Comparison of ENCODE assay signal across 8 mouse cellular contexts in the genomic region with DNA sequence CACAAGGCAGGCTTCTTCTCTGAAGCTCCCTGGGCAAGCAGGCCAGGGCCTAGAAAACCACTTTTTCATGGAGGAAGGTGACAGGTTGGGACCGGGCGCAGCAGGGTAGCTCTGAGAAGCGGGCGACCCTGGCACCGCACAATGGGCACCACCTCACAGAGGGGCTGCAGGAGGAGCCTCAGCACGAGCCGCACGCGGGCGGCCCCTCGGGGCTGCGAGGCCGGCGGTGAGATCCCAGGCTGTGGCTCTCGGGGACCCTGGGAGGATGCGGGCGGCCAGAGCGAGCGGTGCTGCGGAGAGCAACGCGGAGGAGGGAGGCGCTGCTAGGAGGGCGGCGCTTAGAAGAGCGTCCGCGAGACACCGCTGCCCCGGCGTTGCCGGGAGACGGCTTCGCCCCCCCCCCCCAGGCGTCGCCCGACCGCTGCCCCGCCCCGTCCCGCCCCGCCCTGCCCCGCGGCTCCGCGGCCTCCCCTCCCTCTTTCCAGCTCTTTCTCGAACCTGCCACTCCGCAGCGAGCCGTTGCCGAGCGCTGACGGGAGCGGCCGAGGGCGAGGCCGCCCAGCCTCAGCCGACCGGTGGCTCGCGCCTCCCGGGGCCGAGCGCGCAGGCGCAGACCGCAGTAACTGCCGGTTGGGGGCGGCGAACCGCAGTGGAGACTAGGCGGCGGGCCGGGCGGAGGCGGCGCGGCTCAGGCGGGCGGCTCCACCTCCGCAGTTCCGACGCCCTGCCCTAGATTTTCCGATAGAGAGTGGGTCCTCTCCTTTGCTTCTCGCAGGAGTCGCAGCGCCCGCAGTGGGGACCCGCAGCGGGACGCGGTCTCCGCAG. TPM values are rescaled to one million over a fixed set of nuclear protein-coding genes. Genes with fewer than 3 reads are reported as not detected.
DNase-seq lines count a peak whose midpoint lies in the region; ATAC-seq and TF ChIP-seq lines count a peak whose summit lies in the region.

No protein-coding gene starts in this region.

- no peaks in the 10 kb centered on the region; the same call in 1 of the 2 replicates for H3K27me3 ChIP-seq in ES-Bruce4 (ENCODE audit: control insufficient read depth, insufficient read depth, low read length, poor library complexity, severe bottlenecking)
- H3K27me3 ChIP-seq in forebrain, embryonic 12.5 days, result no peaks in the 10 kb centered on the region
- no peaks in the 10 kb centered on the region for H3K27me3 ChIP-seq in heart, postnatal 0 days (ENCODE audit: control insufficient read depth, insufficient read depth, low read length)
- H3K27me3 ChIP-seq in liver, embryonic 15.5 days, result peaks cover 3% of the 10 kb centered on the region; the same call in 1 of the 2 replicates
- no peaks in the 10 kb centered on the region for H3K27me3 ChIP-seq in neural tube, embryonic 11.5 days (ENCODE audit: control insufficient read depth, insufficient read depth, low read length)
- H3K27me3 ChIP-seq in stomach, embryonic 16.5 days (ENCODE audit: control insufficient read depth, insufficient read depth, low read length), result no peaks in the 10 kb centered on the region

- DNase-seq in c-Kit-positive CD71-positive TER-119-positive erythroid progenitor cells, embryonic 14.5 days (ENCODE audit: low spot score), result peak; percentile 85
- peak; percentile 84 for DNase-seq in heart, postnatal 0 days (ENCODE audit: low spot score)
- peak; percentile 92 to 95 for DNase-seq in kidney, postnatal 4 days
- peak; percentile 94 for DNase-seq in neural tube, embryonic 11.5 days (ENCODE audit: low spot score)

- no peaks in the 10 kb centered on the region for H3K4me1 ChIP-seq in ES-Bruce4 (ENCODE audit: control insufficient read depth, insufficient read depth, low read length)
- H3K4me1 ChIP-seq in forebrain, embryonic 12.5 days, result peaks cover 17% of the 10 kb centered on the region
- peaks cover 14% of the 10 kb centered on the region for H3K4me1 ChIP-seq in heart, postnatal 0 days (ENCODE audit: control insufficient read depth, insufficient read depth)
- peaks cover 21% of the 10 kb centered on the region for H3K4me1 ChIP-seq in liver, embryonic 15.5 days (replicated peaks)
- H3K4me1 ChIP-seq in neural tube, embryonic 11.5 days (ENCODE audit: control insufficient read depth, insufficient read depth, low read length), result peaks cover 4% of the 10 kb centered on the region; the same call in 1 of the 2 replicates
- peaks cover 12% of the 10 kb centered on the region; the same call in 1 of the 2 replicates for H3K4me1 ChIP-seq in stomach, embryonic 16.5 days (ENCODE audit: control insufficient read depth, insufficient read depth, low read length)

- ATAC-seq in forebrain, embryonic 12.5 days (ENCODE audit: low FRiP score), result peak; percentile 96
- peak; percentile 93 for ATAC-seq in heart, postnatal 0 days (ENCODE audit: insufficient read depth, low read depth)
- ATAC-seq in liver, embryonic 15.5 days (ENCODE audit: insufficient read depth), result peak; percentile 94
- peak; percentile 94 for ATAC-seq in neural tube, embryonic 11.5 days (ENCODE audit: insufficient read depth, low FRiP score, low TSS enrichment)
- ATAC-seq in stomach, embryonic 16.5 days (ENCODE audit: insufficient read depth, low FRiP score), result peak; percentile 97

- H3K9me3 ChIP-seq in ES-Bruce4 (replicated peaks; ENCODE audit: control insufficient read depth, insufficient read depth, low read length, poor library complexity, severe bottlenecking), result no peaks in the 10 kb centered on the region
- no peaks in the 10 kb centered on the region for H3K9me3 ChIP-seq in forebrain, embryonic 12.5 days
- no peaks in the 10 kb centered on the region for H3K9me3 ChIP-seq in heart, postnatal 0 days (replicated peaks; ENCODE audit: control insufficient read depth, low read length)
- no peaks in the 10 kb centered on the region for H3K9me3 ChIP-seq in liver, embryonic 15.5 days (replicated peaks)
- no peaks in the 10 kb centered on the region for H3K9me3 ChIP-seq in neural tube, embryonic 11.5 days (ENCODE audit: control insufficient read depth, low read length)
- no peaks in the 10 kb centered on the region for H3K9me3 ChIP-seq in stomach, embryonic 16.5 days (replicated peaks; ENCODE audit: control insufficient read depth, low read length)

- peak overlapping the region; percentile 72 for H3K4me3 ChIP-seq in ES-Bruce4 (ENCODE audit: low read depth, low read length)
- H3K4me3 ChIP-seq in forebrain, embryonic 12.5 days (replicated peaks), result peak overlapping the region; percentile 83
- peak overlapping the region; percentile 86 for H3K4me3 ChIP-seq in heart, postnatal 0 days (ENCODE audit: low read depth, low read length)
- H3K4me3 ChIP-seq in liver, embryonic 15.5 days (replicated peaks), result peak overlapping the region; percentile 98
- H3K4me3 ChIP-seq in neural tube, embryonic 11.5 days (ENCODE audit: low read depth, low read length), result peak overlapping the region; percentile 60
- H3K4me3 ChIP-seq in stomach, embryonic 16.5 days (replicated peaks; ENCODE audit: low read length), result peak overlapping the region; percentile 73

- peak overlapping the region; percentile 83 for H3K4me2 ChIP-seq in forebrain, embryonic 12.5 days
- peak overlapping the region; percentile 83 for H3K4me2 ChIP-seq in heart, postnatal 0 days (ENCODE audit: low read depth, low read length)
- peak overlapping the region; percentile 99 for H3K4me2 ChIP-seq in liver, embryonic 15.5 days
- peak overlapping the region; percentile 60 for H3K4me2 ChIP-seq in neural tube, embryonic 11.5 days (ENCODE audit: low read depth)
- H3K4me2 ChIP-seq in stomach, embryonic 16.5 days (ENCODE audit: low read depth, low read length), result peak overlapping the region; percentile 98

- no peak for TF ChIP-seq CTCF in ES-Bruce4 (IDR thresholded peaks at IDR 0.05; ENCODE audit: low read depth, low read length)
- no peak for TF ChIP-seq CTCF in heart, postnatal 0 days (IDR thresholded peaks at IDR 0.05; ENCODE audit: low read depth)

- peak overlapping the region; percentile 49 for H3K9ac ChIP-seq in ES-Bruce4 (ENCODE audit: low read depth, poor library complexity, severe bottlenecking)
- H3K9ac ChIP-seq in forebrain, embryonic 12.5 days, result peak overlapping the region; percentile 88
- peak overlapping the region; percentile 78 for H3K9ac ChIP-seq in heart, postnatal 0 days (replicated peaks; ENCODE audit: low read depth, low read length)
- H3K9ac ChIP-seq in liver, embryonic 15.5 days, result peak overlapping the region; percentile 97
- H3K9ac ChIP-seq in neural tube, embryonic 11.5 days (ENCODE audit: low read length), result peak overlapping the region; percentile 70
- peak overlapping the region; percentile 77 for H3K9ac ChIP-seq in stomach, embryonic 16.5 days (ENCODE audit: low read length)

- no peak overlapping the region for H3K27ac ChIP-seq in ES-Bruce4 (ENCODE audit: insufficient read depth, low read length)
- peak overlapping the region; percentile 97 for H3K27ac ChIP-seq in forebrain, embryonic 12.5 days
- peak overlapping the region; percentile 75 for H3K27ac ChIP-seq in heart, postnatal 0 days (ENCODE audit: low read depth)
- H3K27ac ChIP-seq in liver, embryonic 15.5 days (replicated peaks), result peak overlapping the region; percentile 96
- peak overlapping the region; percentile 72 for H3K27ac ChIP-seq in neural tube, embryonic 11.5 days (ENCODE audit: low read depth, low read length)
- peak overlapping the region; percentile 73 for H3K27ac ChIP-seq in stomach, embryonic 16.5 days (ENCODE audit: low read length)

- H3K36me3 ChIP-seq in ES-Bruce4 (ENCODE audit: control insufficient read depth, insufficient read depth, low read length, poor library complexity, severe bottlenecking), result no peaks in the 10 kb centered on the region
- H3K36me3 ChIP-seq in forebrain, embryonic 12.5 days (replicated peaks), result no peaks in the 10 kb centered on the region
- H3K36me3 ChIP-seq in heart, postnatal 0 days (replicated peaks; ENCODE audit: control insufficient read depth, insufficient read depth, low read length), result no peaks in the 10 kb centered on the region
- no peaks in the 10 kb centered on the region for H3K36me3 ChIP-seq in liver, embryonic 15.5 days (replicated peaks)
- no peaks in the 10 kb centered on the region for H3K36me3 ChIP-seq in neural tube, embryonic 11.5 days (ENCODE audit: control insufficient read depth, insufficient read depth, low read length)
- no peaks in the 10 kb centered on the region for H3K36me3 ChIP-seq in stomach, embryonic 16.5 days (ENCODE audit: control insufficient read depth, insufficient read depth, low read length)

- no peak for TF ChIP-seq EP300 in ES-Bruce4 (IDR thresholded peaks at IDR 0.05; ENCODE audit: insufficient read depth, low read depth, low read length)
- TF ChIP-seq EP300 in heart, postnatal 0 days (IDR thresholded peaks at IDR 0.05; ENCODE audit: low read depth), result no peak

- TF ChIP-seq POLR2A in ES-Bruce4 (IDR thresholded peaks at IDR 0.05; ENCODE audit: insufficient read depth, low read length), result no peak

- WGBS in forebrain, embryonic 12.5 days, result 0% methylated on average over 53 of the region's 93 CpGs
- WGBS in heart, postnatal 0 days, result under 1% methylated on average over 56 of the region's 93 CpGs
- under 1% methylated on average over 73 of the region's 93 CpGs for WGBS in liver, embryonic 15.5 days (ENCODE audit: insufficient replicate concordance)
- WGBS in neural tube, embryonic 11.5 days, result under 1% methylated on average over 48 of the region's 93 CpGs
- under 1% methylated on average over 88 of the region's 93 CpGs for WGBS in stomach, embryonic 16.5 days

RNA-seq across cellular contexts. Expression of a gene that starts 0.8 kb away (rescaled TPM):
- polyA plus RNA-seq in ES-Bruce4 (2011; ENCODE audit: insufficient read depth, insufficient read length, low read depth, missing spikeins), result 12.5 and 15.4 TPM in 2 replicates
- 58.6 and 64.7 TPM in 2 replicates for polyA plus RNA-seq in forebrain, embryonic 12.5 days (2016; fragmentation: Nextera tagmentation; extraction: Ambion mirVana)
- total RNA-seq in heart, postnatal 0 days (2014; rRNA removed; ENCODE audit: low replicate concordance), result 42.1 and 46.8 TPM in 2 replicates
- 27.0 and 27.8 TPM in 2 replicates for polyA plus RNA-seq in heart, postnatal 0 days (2015; fragmentation: Nextera tagmentation; extraction: Ambion mirVana)
- polyA plus RNA-seq in liver, embryonic 15.5 days (2015; fragmentation: Nextera tagmentation; extraction: Ambion mirVana), result 17.6 and 18.1 TPM in 2 replicates
- polyA plus RNA-seq in neural tube, embryonic 11.5 days (2014; fragmentation: Nextera tagmentation; extraction: Ambion mirVana), result 50.8 and 63.1 TPM in 2 replicates
- polyA plus RNA-seq in stomach, embryonic 16.5 days (2015; fragmentation: Nextera tagmentation; extraction: Ambion mirVana), result 13.9 and 14.1 TPM in 2 replicates

RNA-seq across cellular contexts. Expression of a gene that starts 36.4 kb away (rescaled TPM):
- polyA plus RNA-seq in ES-Bruce4 (2011; ENCODE audit: insufficient read depth, insufficient read length, low read depth, missing spikeins), result not detected in 2 replicates
- 0.17 TPM in 1 of 2 replicates, not detected in the other for polyA plus RNA-seq in forebrain, embryonic 12.5 days (2016; fragmentation: Nextera tagmentation; extraction: Ambion mirVana)
- 0.93 TPM in 1 of 2 replicates, not detected in the other for total RNA-seq in heart, postnatal 0 days (2014; rRNA removed; ENCODE audit: low replicate concordance)
- 0.73 and 0.86 TPM in 2 replicates for polyA plus RNA-seq in heart, postnatal 0 days (2015; fragmentation: Nextera tagmentation; extraction: Ambion mirVana)
- 0.05 and 0.07 TPM in 2 replicates for polyA plus RNA-seq in liver, embryonic 15.5 days (2015; fragmentation: Nextera tagmentation; extraction: Ambion mirVana)
- polyA plus RNA-seq in neural tube, embryonic 11.5 days (2014; fragmentation: Nextera tagmentation; extraction: Ambion mirVana), result 0.24 and 0.32 TPM in 2 replicates
- polyA plus RNA-seq in stomach, embryonic 16.5 days (2015; fragmentation: Nextera tagmentation; extraction: Ambion mirVana), result 0.10 and 0.30 TPM in 2 replicates

RNA-seq across cellular contexts. Expression of a gene that starts 54.8 kb away (rescaled TPM):
- 56.0 and 59.1 TPM in 2 replicates for polyA plus RNA-seq in ES-Bruce4 (2011; ENCODE audit: insufficient read depth, insufficient read length, low read depth, missing spikeins)
- polyA plus RNA-seq in forebrain, embryonic 12.5 days (2016; fragmentation: Nextera tagmentation; extraction: Ambion mirVana), result 65.9 and 69.2 TPM in 2 replicates
- 7.1 and 14.5 TPM in 2 replicates for total RNA-seq in heart, postnatal 0 days (2014; rRNA removed; ENCODE audit: low replicate concordance)
- polyA plus RNA-seq in heart, postnatal 0 days (2015; fragmentation: Nextera tagmentation; extraction: Ambion mirVana), result 10.2 and 11.6 TPM in 2 replicates
- polyA plus RNA-seq in liver, embryonic 15.5 days (2015; fragmentation: Nextera tagmentation; extraction: Ambion mirVana), result 38.1 and 38.5 TPM in 2 replicates
- polyA plus RNA-seq in neural tube, embryonic 11.5 days (2014; fragmentation: Nextera tagmentation; extraction: Ambion mirVana), result 61.3 and 63.5 TPM in 2 replicates
- 33.1 and 35.9 TPM in 2 replicates for polyA plus RNA-seq in stomach, embryonic 16.5 days (2015; fragmentation: Nextera tagmentation; extraction: Ambion mirVana)
